Mouse (Mus musculus) midbrain, postnatal 0 days (tissue): Measurements from ENCODE around the gene Tfap2c. TPM values are rescaled to one million over a fixed set of nuclear protein-coding genes. Genes with fewer than 3 reads are reported as not detected.

Source experiments
- ATAC-seq: fragments of 200-750 bp; cut with Nextera tagmentation; 2 replicates; pipeline ENCODE4 v1.8.0; 2017; ENCODE audit warnings: moderate number of reproducible peaks, mild to moderate bottlenecking, moderate TSS enrichment, moderate library complexity; ENCODE audit not compliant: low FRiP score
- DNase-seq: peaks from one replicate; pipeline ENCODE4 v3.0.0-alpha.2; 2015; ENCODE audit warnings: low spot score
- H3K27ac ChIP-seq: fragments of 300-500 bp; sonication (generic); 2 replicates; pipeline ENCODE4 v1.5.1; 2014; ENCODE audit warnings: low read depth, mild to moderate bottlenecking, low read length, mixed read lengths
- H3K27me3 ChIP-seq: fragments of 300-500 bp; sonication (generic); 2 replicates; pipeline ENCODE4 v1.6.1; 2014; ENCODE audit warnings: low read length, control low read depth, mixed read lengths; ENCODE audit not compliant: insufficient read depth
- H3K36me3 ChIP-seq: fragments of 300-500 bp; sonication (generic); 2 replicates; pipeline ENCODE4 v1.6.1; 2014; ENCODE audit warnings: low read length, control low read depth, mixed read lengths; ENCODE audit not compliant: insufficient read depth
- H3K4me1 ChIP-seq: fragments of 300-500 bp; sonication (generic); 2 replicates; pipeline ENCODE4 v1.6.1; 2014; ENCODE audit warnings: mild to moderate bottlenecking, control low read depth, antibody characterized with exemption, low read length, mixed read lengths; ENCODE audit not compliant: insufficient read depth
- H3K4me2 ChIP-seq: fragments of 300-500 bp; sonication (generic); 2 replicates; pipeline ENCODE4 v1.6.1; 2014; ENCODE audit warnings: low read depth, mild to moderate bottlenecking, low read length, mixed read lengths; ENCODE audit not compliant: poor library complexity, severe bottlenecking
- H3K4me3 ChIP-seq: fragments of 300-500 bp; sonication (generic); 2 replicates; pipeline ENCODE4 v1.5.1; 2014; ENCODE audit warnings: low read depth, mild to moderate bottlenecking, low read length, moderate library complexity
- H3K9ac ChIP-seq: fragments of 300-500 bp; sonication (generic); replicated peaks from 2 replicates; pipeline ENCODE4 v1.6.1; 2014; ENCODE audit warnings: mild to moderate bottlenecking, low read length, moderate library complexity, mixed read lengths; ENCODE audit not compliant: poor library complexity, severe bottlenecking
- H3K9me3 ChIP-seq: fragments of 300-500 bp; sonication (generic); 2 replicates; pipeline ENCODE4 v1.6.1; 2016; ENCODE audit warnings: low read length, control low read depth
- CTCF ChIP-seq: IDR thresholded peaks from 2 replicates; pipeline ENCODE4 v1.5.1; 2016; ENCODE audit warnings: antibody characterized with exemption, mild to moderate bottlenecking
- WGBS: fragments of 180-500 bp; shearing (Covaris S2); extraction: QIAGEN DNeasy Blood & Tissue Kit; methylation state at CpG from one replicate; pipeline ENCODE4 v1.1.7; 2014; 5-methylcytosine and 5-hydroxymethylcytosine counted together
- polyA plus RNA-seq: library from polyadenylated mRNA; unstranded; fragments of >200 nt; fragmentation: Nextera tagmentation; extraction: Ambion mirVana; gene quantifications from 2 replicates; pipeline ENCODE4 v1.2.1, GENCODE M21; 2015
- total RNA-seq: library from RNA; depleted of rRNA; stranded (reverse); fragments of >200 nt; gene quantifications from 2 replicates; pipeline ENCODE4 v1.2.3, GENCODE M21; 2014

Tfap2c gene
- total and polyA plus RNA-seq, 2 experiments from 2014 or later: not detected

GRCm38 (mm10) chr2:172544601-172545127 is 4.7 kb upstream of the Tfap2c start:
- ATAC-seq (no peak), DNase-seq (no peak)
- peaks cover 10% of the 10 kb centered on the region; the same call in 1 of the 2 replicates for H3K9me3 ChIP-seq
- WGBS: 13% methylated on average over 6 of the region's 6 CpGs
- H3K4me2 ChIP-seq: no peak overlapping the region
- no peak overlapping the region for H3K9ac ChIP-seq
- H3K36me3 ChIP-seq: no peaks in the 10 kb centered on the region
- peaks cover 55% of the 10 kb centered on the region for H3K27me3 ChIP-seq
- H3K27ac ChIP-seq: no peak overlapping the region
- H3K4me1 ChIP-seq: no peaks in the 10 kb centered on the region
- H3K4me3 ChIP-seq: no peak overlapping the region
- no peak for TF ChIP-seq CTCF

- no peaks in the 10 kb centered on the region for H3K36me3 ChIP-seq
- WGBS: 5% methylated on average over 35 of the region's 35 CpGs
- H3K4me3 ChIP-seq: no peak overlapping the region
- no peaks in the 10 kb centered on the region for H3K4me1 ChIP-seq
- H3K9me3 ChIP-seq: 0 out of 2 replicates have a peak, but pooled peaks cover under 1% of the 10 kb centered on the region
- peaks cover 65% of the 10 kb centered on the region for H3K27me3 ChIP-seq
- no peak for ATAC-seq
- no peak overlapping the region for H3K27ac ChIP-seq
- no peak for TF ChIP-seq CTCF
- no peak overlapping the region for H3K4me2 ChIP-seq
- no peak for DNase-seq
- H3K9ac ChIP-seq: no peak overlapping the region
These were observed 3.7 kb upstream of the Tfap2c start for GRCm38 (mm10) chr2:172545592-172546235.

GRCm38 (mm10) chr2:172546551-172546950 is 2.8 kb upstream of the Tfap2c start:
- Histone ChIP-seq H3K4me1 (no peaks in the 10 kb centered on the region), H3K9me3 (no peaks in the 10 kb centered on the region), H3K4me3 (no peak overlapping the region), H3K9ac (no peak overlapping the region), H3K36me3 (no peaks in the 10 kb centered on the region), H3K27ac (no peak overlapping the region), H3K4me2 (no peak overlapping the region), H3K27me3 (peaks cover 71% of the 10 kb centered on the region)
- ATAC-seq: no peak
- no peak for TF ChIP-seq CTCF
- no peak for DNase-seq
- WGBS: 11% methylated on average over 16 of the region's 16 CpGs

- peak; percentile 39 for DNase-seq
- H3K4me3 ChIP-seq: no peak overlapping the region
- H3K4me2 ChIP-seq: no peak overlapping the region
- H3K27me3 ChIP-seq: peaks cover 70% of the 10 kb centered on the region
- ATAC-seq: peak; percentile 36; the same call in 1 of the 2 replicates
- H3K4me1 ChIP-seq: no peaks in the 10 kb centered on the region
- H3K27ac ChIP-seq: no peak overlapping the region
- no peaks in the 10 kb centered on the region for H3K36me3 ChIP-seq
- H3K9ac ChIP-seq: no peak overlapping the region
- WGBS: under 1% methylated on average over 21 of the region's 21 CpGs
- no peaks in the 10 kb centered on the region for H3K9me3 ChIP-seq
- peak; percentile 62 for TF ChIP-seq CTCF
These were observed 2.3 kb upstream of the Tfap2c start for GRCm38 (mm10) chr2:172547116-172547515.

GRCm38 (mm10) chr2:172547807-172548586 is 1.4 kb upstream of the Tfap2c start:
- DNase-seq: no peak
- H3K27me3 ChIP-seq: peaks cover 74% of the 10 kb centered on the region
- no peak overlapping the region for H3K9ac ChIP-seq
- H3K27ac ChIP-seq: no peak overlapping the region
- no peaks in the 10 kb centered on the region for H3K9me3 ChIP-seq
- no peak for ATAC-seq
- no peaks in the 10 kb centered on the region for H3K36me3 ChIP-seq
- WGBS: 3% methylated on average over 27 of the region's 27 CpGs
- no peak overlapping the region for H3K4me3 ChIP-seq
- no peaks in the 10 kb centered on the region for H3K4me1 ChIP-seq
- H3K4me2 ChIP-seq: no peak overlapping the region
- TF ChIP-seq CTCF: no peak
